ENCODE assay signal across 11 mouse cellular contexts in genomic region chr17:50393698-50394097, GRCm38 (mm10).
A peak's percentile ranks its signal among the peaks of the same experiment; 100 is the strongest.
DNase-seq lines count a peak whose midpoint lies in the region; ATAC-seq and TF ChIP-seq lines count a peak whose summit lies in the region.
"Had no signal": no experiment of that assay in that cellular context is flagged by ENCODE, and none has a peak within 500 bp of the region (broad histone marks: within the 10 kb centered on the region; RNA-seq: fewer than 3 reads in every experiment).

No protein-coding gene starts in this region.

- intact Hi-C loops in heart, postnatal 14 days (cut with DNase I) = no loop called here

- no peaks in the 10 kb centered on the region for H3K9me3 ChIP-seq in lung, postnatal 0 days (ENCODE audit: low read length)
- H3K9me3 ChIP-seq: midbrain, embryonic 15.5 days had no signal

- no peak; the same call in 1 of the 2 replicates for TF ChIP-seq CTCF in lung, postnatal 0 days (IDR thresholded peaks at IDR 0.05)

- no peak overlapping the region for H3K9ac ChIP-seq in lung, postnatal 0 days (replicated peaks; ENCODE audit: low read depth)
- H3K9ac ChIP-seq: midbrain, embryonic 15.5 days had no signal

- no peak overlapping the region for H3K4me2 ChIP-seq in lung, postnatal 0 days (replicated peaks; ENCODE audit: low read depth, low read length)
- H3K4me2 ChIP-seq: midbrain, embryonic 15.5 days had no signal

- H3K27ac ChIP-seq in lung, postnatal 0 days (ENCODE audit: low read length) = no peak overlapping the region
- H3K27ac ChIP-seq: midbrain, embryonic 15.5 days had no signal

- no peak overlapping the region for H3K4me3 ChIP-seq in lung, postnatal 0 days (ENCODE audit: low read depth, low read length)
- H3K4me3 ChIP-seq: midbrain, embryonic 15.5 days had no signal

- WGBS in lung, postnatal 0 days = 29% methylated on average over 3 of the region's 3 CpGs

- ATAC-seq in lung, postnatal 0 days = peak; percentile 26; the same call in 1 of the 2 replicates
- ATAC-seq: midbrain, embryonic 15.5 days had no signal

- H3K4me1 ChIP-seq in lung, postnatal 0 days (ENCODE audit: insufficient read depth, low read depth, low read length) = no peaks in the 10 kb centered on the region
- H3K4me1 ChIP-seq: midbrain, embryonic 15.5 days had no signal

- peak; percentile 24 for DNase-seq in kidney, adult 9 months
- DNase-seq in kidney, adult 11 months = no peak
- peak; percentile 85 for DNase-seq in adrenal gland, adult 2 months
- DNase-seq in heart, postnatal 14 days = peak; percentile 13 to 40
- DNase-seq in lung, postnatal 0 days (ENCODE audit: low spot score) = peak; percentile 21
- DNase-seq in right cerebral cortex, postnatal 36 days (ENCODE audit: low spot score in 2 of 2) = no peak
- DNase-seq in urinary bladder, adult 2 months (ENCODE audit: low spot score) = no peak
- no peak for DNase-seq in left cerebral cortex, adult 9 months (ENCODE audit: low spot score in 2 of 2)
- DNase-seq: cerebellum, postnatal 25 days had no signal

- no peaks in the 10 kb centered on the region for H3K27me3 ChIP-seq in lung, postnatal 0 days (replicated peaks; ENCODE audit: insufficient read depth, low read length)
- H3K27me3 ChIP-seq: CH12.LX; midbrain, embryonic 15.5 days had no signal

- no peak for TF ChIP-seq EP300 in lung, postnatal 0 days (IDR thresholded peaks at IDR 0.05)

- H3K36me3 ChIP-seq in lung, postnatal 0 days (ENCODE audit: insufficient read depth, low read length) = no peaks in the 10 kb centered on the region
- H3K36me3 ChIP-seq: midbrain, embryonic 15.5 days had no signal

Comparison
In these comparisons a context has a peak if more than half of its experiments do, and no peak if none do; other contexts are left out.
1. DNase-seq: peak in kidney, adult 9 months (single experiment), adrenal gland, adult 2 months (single experiment), heart, postnatal 14 days (2 of 2) and lung, postnatal 0 days (single experiment); none in kidney, adult 11 months (single experiment), right cerebral cortex, postnatal 36 days (0 of 2), urinary bladder, adult 2 months (single experiment) and left cerebral cortex, adult 9 months (0 of 2).